Mouse (Mus musculus): ENCODE data around the gene Ruvbl2. TPM values are rescaled to one million over a fixed set of nuclear protein-coding genes. Genes with fewer than 3 reads are reported as not detected.

The Ruvbl2 gene
- polyA plus RNA-seq (2012; rRNA removed) = 37.3 and 45.2 TPM in 2 replicates

GRCm38 (mm10) chr7:45437521-45438276, at the start of gene Ruvbl2:
Ruvbl2 (minus strand) TSS chr7:45438096.

GRCm38 (mm10) chr7:45486761-45487415, 49.0 kb upstream of the Ruvbl2 start, which contains the start of gene Gm45808:
Gm45808 (minus strand) TSS chr7:45486811.

GRCm38 (mm10) chr7:45481374-45481927, 43.6 kb upstream of the Ruvbl2 start, which contains the start of gene Tulp2:
Tulp2 (plus strand) TSS chr7:45481877.

GRCm38 (mm10) chr7:45466283-45467089, 28.6 kb upstream of the Ruvbl2 start, which contains the start of gene Bax:
Bax (minus strand) TSS chr7:45466898.

GRCm38 (mm10) chr7:45459564-45460140, 21.8 kb upstream of the Ruvbl2 start, which contains the start of gene Ftl1:
Ftl1 (minus strand) TSS chr7:45459884.

GRCm38 (mm10) chr7:45434203-45435015, 3.5 kb downstream of the Ruvbl2 start, which contains the start of gene Gys1:
Gys1 (plus strand) TSS chr7:45434844.

GRCm38 (mm10) chr7:45420615-45420919, 17.3 kb downstream of the Ruvbl2 start, which contains the start of gene Lhb:
Lhb (plus strand) TSS chr7:45420820.

GRCm38 (mm10) chr7:45413113-45413863, 24.6 kb downstream of the Ruvbl2 start, which contains the start of gene Ntf5:
Ntf5 (plus strand) TSS chr7:45413695.

GRCm38 (mm10) chr7:45405091-45406075, 32.5 kb downstream of the Ruvbl2 start, which contains the start of gene Kcna7:
Kcna7 (plus strand) TSS chr7:45405653.

GRCm38 (mm10) chr7:45395578-45396336, 42.1 kb downstream of the Ruvbl2 start, which contains the start of gene Snrnp70:
Snrnp70 (minus strand) TSS chr7:45395742.

Other genes starting within 250 kb of the Ruvbl2 start
- gene Ccdc155, start 233.2 kb downstream of the Ruvbl2 start, polyA plus RNA-seq (2012; rRNA removed) = 0.04 and 0.05 TPM in 2 replicates
- 0.42 and 0.52 TPM in 2 replicates for gene Dkkl1, start 225.9 kb downstream of the Ruvbl2 start, polyA plus RNA-seq (2012; rRNA removed)
- gene Tead2, start 222.3 kb downstream of the Ruvbl2 start, polyA plus RNA-seq (2012; rRNA removed) = 21.0 and 23.1 TPM in 2 replicates
- 30.2 and 33.5 TPM in 2 replicates for gene Cd37, start 199.0 kb downstream of the Ruvbl2 start, polyA plus RNA-seq (2012; rRNA removed)
- gene Slc6a16, start 197.0 kb downstream of the Ruvbl2 start, polyA plus RNA-seq (2012; rRNA removed) = 0.05 and 0.06 TPM in 2 replicates
- gene Slc6a21, start 160.6 kb downstream of the Ruvbl2 start, polyA plus RNA-seq (2012; rRNA removed) = 0.04 and 0.09 TPM in 2 replicates
- gene Trpm4, start 104.3 kb downstream of the Ruvbl2 start, polyA plus RNA-seq (2012; rRNA removed) = 3.7 and 4.2 TPM in 2 replicates
- gene Hrc, start 102.8 kb downstream of the Ruvbl2 start, polyA plus RNA-seq (2012; rRNA removed) = 0.20 and 0.34 TPM in 2 replicates
- gene Ppfia3, start 71.1 kb downstream of the Ruvbl2 start, polyA plus RNA-seq (2012; rRNA removed) = 0.06 and 0.07 TPM in 2 replicates
- 0.12 and 0.20 TPM in 2 replicates for gene Lin7b, start 67.5 kb downstream of the Ruvbl2 start, polyA plus RNA-seq (2012; rRNA removed)
- gene Snrnp70, start 42.4 kb downstream of the Ruvbl2 start, polyA plus RNA-seq (2012; rRNA removed) = 152 and 184 TPM in 2 replicates
- not detected in 2 replicates for gene Kcna7, start 32.4 kb downstream of the Ruvbl2 start, polyA plus RNA-seq (2012; rRNA removed)
- gene Ntf5, start 24.4 kb downstream of the Ruvbl2 start, polyA plus RNA-seq (2012; rRNA removed) = 0.15 and 0.17 TPM in 2 replicates
- not detected in 2 replicates for gene Lhb, start 17.3 kb downstream of the Ruvbl2 start, polyA plus RNA-seq (2012; rRNA removed)
- gene Gys1, start 3.3 kb downstream of the Ruvbl2 start, polyA plus RNA-seq (2012; rRNA removed) = 7.5 and 9.9 TPM in 2 replicates
- 1,700 and 2,007 TPM in 2 replicates for gene Ftl1, start 21.8 kb upstream of the Ruvbl2 start, polyA plus RNA-seq (2012; rRNA removed)
- gene Bax, start 28.8 kb upstream of the Ruvbl2 start, polyA plus RNA-seq (2012; rRNA removed) = 47.6 and 49.6 TPM in 2 replicates
- 0.12 and 0.15 TPM in 2 replicates for gene Tulp2, start 43.8 kb upstream of the Ruvbl2 start, polyA plus RNA-seq (2012; rRNA removed)
- gene Gm45808, start 48.7 kb upstream of the Ruvbl2 start, polyA plus RNA-seq (2012; rRNA removed) = 0.12 TPM in 1 of 2 replicates, not detected in the other
- gene Dhdh, start 50.7 kb upstream of the Ruvbl2 start, polyA plus RNA-seq (2012; rRNA removed) = 5.7 and 6.5 TPM in 2 replicates
- 75.2 and 76.4 TPM in 2 replicates for gene Nucb1, start 72.3 kb upstream of the Ruvbl2 start, polyA plus RNA-seq (2012; rRNA removed)
- 79.7 and 101 TPM in 2 replicates for gene Ppp1r15a, start 88.2 kb upstream of the Ruvbl2 start, polyA plus RNA-seq (2012; rRNA removed)
- gene Plekha4, start 88.2 kb upstream of the Ruvbl2 start, polyA plus RNA-seq (2012; rRNA removed) = 1.2 and 1.7 TPM in 2 replicates
- gene Hsd17b14, start 116.8 kb upstream of the Ruvbl2 start, polyA plus RNA-seq (2012; rRNA removed) = 0.78 and 1.3 TPM in 2 replicates
- gene Bcat2, start 132.1 kb upstream of the Ruvbl2 start, polyA plus RNA-seq (2012; rRNA removed) = 41.1 and 45.0 TPM in 2 replicates
- 3.1 and 3.5 TPM in 2 replicates for gene Fgf21, start 177.4 kb upstream of the Ruvbl2 start, polyA plus RNA-seq (2012; rRNA removed)
- gene Fut1, start 179.2 kb upstream of the Ruvbl2 start, polyA plus RNA-seq (2012; rRNA removed) = 0.17 and 0.24 TPM in 2 replicates
- gene Izumo1, start 183.7 kb upstream of the Ruvbl2 start, polyA plus RNA-seq (2012; rRNA removed) = 0.09 and 0.12 TPM in 2 replicates
- 3.2 and 3.6 TPM in 2 replicates for gene Rasip1, start 189.4 kb upstream of the Ruvbl2 start, polyA plus RNA-seq (2012; rRNA removed)
- gene Mamstr, start 201.9 kb upstream of the Ruvbl2 start, polyA plus RNA-seq (2012; rRNA removed) = 0.50 TPM in 2 replicates
- 0.04 and 0.05 TPM in 2 replicates for gene Fut2, start 228.3 kb upstream of the Ruvbl2 start, polyA plus RNA-seq (2012; rRNA removed)
- 0.01 and 0.04 TPM in 2 replicates for gene Ntn5, start 245.9 kb upstream of the Ruvbl2 start, polyA plus RNA-seq (2012; rRNA removed)

All from liver, embryonic 18 days (tissue).